Mouse (Mus musculus) kidney, adult 10 weeks (tissue): Measurements from ENCODE around the gene Cep152. TPM values are rescaled to one million over a fixed set of nuclear protein-coding genes. Genes with fewer than 3 reads are reported as not detected.

ENCODE experiments used
- polyA plus RNA-seq: library from polyadenylated mRNA; stranded (reverse); fragments of 350-450 nt; fragmentation: Illumina TruSeq; extraction: RNeasy Lipid Tissue Mini Kit (QIAGEN cat#74804); gene quantifications from one replicate; pipeline ENCODE4 v1.2.3, GENCODE M21; 2014; ENCODE audit warnings: low read depth, low replicate concordance

Cep152 gene
- 0.73 TPM for polyA plus RNA-seq

GRCm38 (mm10) chr2:125624837-125625351 lies at the start of gene Cep152:
Gene Cep152 (minus strand): TSS chr2:125625113.

GRCm38 (mm10) chr2:125672957-125673631 lies 48.2 kb upstream of the Cep152 start, which contains the start of gene Eid1:
Gene Eid1 (plus strand): TSS chr2:125673095.

Other genes starting within 250 kb of the Cep152 start
- gene Gm9913, start 120.0 kb downstream of the Cep152 start, polyA plus RNA-seq: not detected
- gene Fbn1, start 117.1 kb downstream of the Cep152 start, polyA plus RNA-seq: 4.0 TPM
- gene Eid1, start 48.0 kb upstream of the Cep152 start, polyA plus RNA-seq: 199 TPM
- 0.65 TPM for gene Shc4, start 99.0 kb upstream of the Cep152 start, polyA plus RNA-seq
- 64.5 TPM for gene Secisbp2l, start 157.8 kb upstream of the Cep152 start, polyA plus RNA-seq
- 160 TPM for gene Galk2, start 234.0 kb upstream of the Cep152 start, polyA plus RNA-seq
- 450 TPM for gene Cops2, start 234.0 kb upstream of the Cep152 start, polyA plus RNA-seq